Mouse (Mus musculus): ENCODE data around the gene Abcd1.

GRCm38 (mm10) chrX:73715476-73716108 is 805 bp upstream of the Abcd1 start:
- TF ChIP-seq CTCF (IDR thresholded peaks at IDR 0.05; ENCODE audit: extremely low read depth, insufficient read depth, insufficient read length, insufficient replicate concordance) = no peak
- TF ChIP-seq POLR2A (IDR thresholded peaks at IDR 0.05; ENCODE audit: low read depth, low read length) = no peak

All from spleen, adult 2 months (tissue).